Mouse (Mus musculus): ENCODE measurements around the gene Olfr1113. TPM values are rescaled to one million over a fixed set of nuclear protein-coding genes. Genes with fewer than 3 reads are reported as not detected.
"Not testable (repeated sequence)": the region's sequence is repeated elsewhere in the genome, so short reads cannot be mapped to it uniquely, and the experiment has no call there.

Gene Olfr1113
- total RNA-seq (2022) = not detected

DNA sequence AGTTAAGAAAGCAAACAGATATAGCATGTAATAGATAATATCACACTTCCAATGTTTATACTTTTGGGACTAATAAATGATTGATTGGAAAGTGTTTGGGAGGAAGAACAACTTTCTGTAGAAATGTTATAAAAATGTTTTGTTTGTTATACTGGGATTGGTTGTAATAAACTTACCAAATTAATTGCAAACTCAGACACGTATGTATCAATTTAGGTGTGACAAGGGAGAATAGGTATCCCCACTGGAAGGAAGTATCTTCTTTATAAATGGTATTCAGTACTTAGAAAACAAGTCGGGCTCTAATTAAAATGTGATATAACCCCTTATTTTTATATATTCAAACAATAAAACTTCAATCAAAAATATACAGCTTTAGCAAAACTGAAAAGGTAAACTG, at the start of gene Olfr1113:
Olfr1113 (plus strand) TSS at position 301 of the 400 bp plus-strand sequence.
- DNase-seq (ENCODE audit: low spot score in 2 of 2) = no peak

DNA sequence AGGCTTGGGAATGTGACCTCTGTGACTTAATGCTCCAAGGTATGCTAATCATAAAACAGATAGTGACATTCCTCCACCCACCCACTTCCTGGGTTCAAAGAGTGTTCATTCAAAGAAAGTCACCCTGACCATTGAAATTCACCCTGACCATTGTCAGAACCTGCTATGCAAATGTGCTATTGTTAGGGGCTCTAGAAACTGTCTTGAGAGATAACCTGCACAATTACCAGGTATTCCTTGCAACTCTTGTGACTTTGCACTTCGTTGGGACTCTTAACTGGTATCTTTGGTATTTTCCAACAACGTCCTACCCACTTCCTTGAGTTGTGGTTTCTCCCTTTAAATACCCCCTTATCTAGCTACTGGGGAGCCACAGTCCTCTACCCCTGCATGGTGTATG, 41.0 kb upstream of the Olfr1113 start:
- DNase-seq (ENCODE audit: low spot score in 2 of 2) = not testable (repeated sequence)

DNA sequence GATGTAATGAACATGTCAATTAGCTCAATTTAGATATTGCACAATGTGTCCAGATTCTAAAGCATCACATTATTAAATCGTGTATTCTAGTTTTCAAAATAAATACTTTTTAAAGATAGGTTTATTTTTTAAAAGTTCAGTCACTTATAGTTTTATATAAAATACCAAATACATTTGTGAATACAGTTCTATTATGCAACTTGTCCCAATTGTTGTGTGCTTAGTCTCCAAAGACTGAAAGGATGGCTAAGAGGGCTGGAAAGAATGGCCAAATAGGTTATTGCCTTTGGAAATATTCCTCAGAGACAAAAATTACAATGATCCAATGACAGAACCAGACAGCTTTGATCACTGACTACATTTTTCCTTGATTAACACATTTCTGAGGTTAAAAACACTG, 21.3 kb upstream of the Olfr1113 start, which contains the start of gene Olfr1112:
Olfr1112 (plus strand) TSS at position 301 of the 400 bp plus-strand sequence.
- DNase-seq (ENCODE audit: low spot score in 2 of 2) = no peak

DNA sequence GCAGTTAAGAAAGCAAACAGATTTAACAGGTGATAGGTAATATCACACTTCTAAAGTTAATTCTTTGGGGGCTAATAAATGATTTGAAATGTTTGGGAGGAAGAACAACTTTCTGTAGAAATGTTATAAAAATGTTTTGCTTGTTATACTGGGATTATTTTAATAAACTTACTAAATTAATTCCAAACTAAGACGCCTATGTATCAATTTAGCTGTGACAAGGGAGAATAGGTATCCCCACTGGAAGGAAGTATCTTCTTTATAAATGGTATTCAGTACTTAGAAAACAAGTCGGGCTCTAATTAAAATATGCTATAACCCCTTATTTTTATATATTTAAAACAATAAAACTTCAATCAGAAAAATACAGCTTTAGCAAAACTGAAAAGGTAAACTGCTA, 38.9 kb downstream of the Olfr1113 start, which contains the start of gene Olfr1115:
Olfr1115 (plus strand) TSS at position 301 of the 400 bp plus-strand sequence.
- no peak for DNase-seq (ENCODE audit: low spot score in 2 of 2)

Small RNA genes lying within 50 kb of the gene (microRNA-seq; reads per million reads assigned to microRNA genes)
- gene Gm27438 = not detected

Other genes with a start within 250 kb of the Olfr1113 start
- not detected for gene Olfr1099, start 248.3 kb upstream of the Olfr1113 start, total RNA-seq (2022)
- not detected for gene Olfr1100, start 229.0 kb upstream of the Olfr1113 start, total RNA-seq (2022)
- gene Olfr1101, start 217.7 kb upstream of the Olfr1113 start, total RNA-seq (2022) = not detected
- not detected for gene Olfr1102, start 210.6 kb upstream of the Olfr1113 start, total RNA-seq (2022)
- not detected for gene Olfr1104, start 181.9 kb upstream of the Olfr1113 start, total RNA-seq (2022)
- gene Olfr1105, start 172.4 kb upstream of the Olfr1113 start, total RNA-seq (2022) = not detected
- gene Olfr1106, start 156.7 kb upstream of the Olfr1113 start, total RNA-seq (2022) = not detected
- not detected for gene Olfr1107, start 133.2 kb upstream of the Olfr1113 start, total RNA-seq (2022)
- not detected for gene Olfr1109, start 113.0 kb upstream of the Olfr1113 start, total RNA-seq (2022)
- gene Olfr259, start 94.4 kb upstream of the Olfr1113 start, total RNA-seq (2022) = not detected
- gene Olfr1110, start 68.7 kb upstream of the Olfr1113 start, total RNA-seq (2022) = not detected
- not detected for gene Olfr1111, start 56.3 kb upstream of the Olfr1113 start, total RNA-seq (2022)
- gene Olfr1112, start 21.2 kb upstream of the Olfr1113 start, total RNA-seq (2022) = not detected
- gene Olfr1115, start 39.0 kb downstream of the Olfr1113 start, total RNA-seq (2022) = not detected
- not detected for gene Olfr1116, start 58.6 kb downstream of the Olfr1113 start, total RNA-seq (2022)
- not detected for gene Olfr1118, start 98.6 kb downstream of the Olfr1113 start, total RNA-seq (2022)
- not detected for gene Olfr1120, start 145.8 kb downstream of the Olfr1113 start, total RNA-seq (2022)
- gene Olfr1121, start 160.9 kb downstream of the Olfr1113 start, total RNA-seq (2022) = not detected
- not detected for gene Olfr1122, start 176.9 kb downstream of the Olfr1113 start, total RNA-seq (2022)
- gene Olfr1123, start 207.7 kb downstream of the Olfr1113 start, total RNA-seq (2022) = not detected
- gene Olfr1124, start 221.3 kb downstream of the Olfr1113 start, total RNA-seq (2022) = not detected
- not detected for gene Olfr1126, start 245.0 kb downstream of the Olfr1113 start, total RNA-seq (2022)

All from gastrocnemius, adult 8-10 months (tissue).